9 mouse cellular contexts compared by ENCODE assay signal in the genomic region with DNA sequence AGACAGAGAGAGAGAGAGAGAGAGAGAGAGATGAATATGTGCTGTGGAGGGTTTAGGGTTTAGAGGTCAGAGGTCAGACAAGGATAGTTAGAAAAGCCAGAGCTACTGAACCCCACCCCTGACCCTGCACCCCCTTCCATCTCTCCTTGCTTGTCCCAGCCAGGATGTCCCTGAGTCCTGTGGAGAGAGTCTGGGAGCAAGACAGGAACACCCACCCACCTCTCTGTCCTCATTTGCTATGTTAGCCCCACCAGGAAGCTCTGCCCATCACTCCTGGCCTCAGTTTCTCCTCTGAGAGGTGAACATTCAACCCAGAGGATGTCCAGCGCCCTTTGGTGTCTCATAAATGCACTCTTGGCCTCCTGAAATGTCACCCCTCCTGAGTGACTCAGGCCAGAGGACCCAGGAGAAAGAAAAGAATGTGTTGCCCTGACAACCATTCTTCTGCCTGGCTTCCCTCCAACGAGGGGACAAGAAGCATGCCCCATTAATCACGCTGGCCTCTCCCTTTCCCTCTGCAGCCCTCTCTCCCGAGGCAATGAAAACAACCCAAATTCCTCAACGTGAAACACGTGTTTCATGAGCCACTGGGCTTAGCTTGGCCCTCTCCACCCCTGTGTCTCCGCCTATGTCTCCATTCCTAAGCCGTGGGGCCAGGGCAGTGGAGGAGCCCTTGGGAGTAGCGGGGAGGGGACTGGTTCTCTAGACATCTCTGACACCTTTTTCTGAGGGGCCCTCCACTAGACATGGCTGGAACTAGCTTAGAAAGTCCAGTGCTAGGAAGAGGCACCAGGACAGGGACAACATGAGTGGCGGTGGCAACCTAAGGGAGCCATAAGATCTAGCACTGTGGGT. TPM values are rescaled to one million over a fixed set of nuclear protein-coding genes. Genes with fewer than 3 reads are reported as not detected.
A peak's percentile ranks its signal among the peaks of the same experiment; 100 is the strongest.
DNase-seq lines count a peak whose midpoint lies in the region; ATAC-seq and TF ChIP-seq lines count a peak whose summit lies in the region.
"Had no signal": no experiment of that assay in that cellular context is flagged by ENCODE, and none has a peak within 500 bp of the region (broad histone marks: within the 10 kb centered on the region; RNA-seq: fewer than 3 reads in every experiment).

No protein-coding gene starts in this region.

- 13% methylated on average over 10 of the region's 10 CpGs for WGBS in heart, embryonic 12.5 days
- 3% methylated on average over 10 of the region's 10 CpGs for WGBS in kidney, embryonic 14.5 days
- WGBS in midbrain, embryonic 11.5 days = 11% methylated on average over 10 of the region's 10 CpGs

- peak overlapping the region; percentile 18; the same call in 1 of the 2 replicates for H3K4me2 ChIP-seq in heart, embryonic 12.5 days
- H3K4me2 ChIP-seq in kidney, embryonic 14.5 days (replicated peaks; ENCODE audit: low read depth, low read length) = peak overlapping the region; percentile 3; the same call in 1 of the 2 replicates
- H3K4me2 ChIP-seq in midbrain, embryonic 11.5 days = no peak overlapping the region; the same call in 1 of the 2 replicates

- H3K27me3 ChIP-seq in heart, embryonic 12.5 days (replicated peaks) = no peaks in the 10 kb centered on the region
- no peaks in the 10 kb centered on the region for H3K27me3 ChIP-seq in kidney, embryonic 14.5 days (ENCODE audit: control insufficient read depth, insufficient read depth, low read length)
- H3K27me3 ChIP-seq in midbrain, embryonic 11.5 days (ENCODE audit: control insufficient read depth, insufficient read depth, low read length) = no peaks in the 10 kb centered on the region

- no peak overlapping the region for H3K9ac ChIP-seq in heart, embryonic 12.5 days
- H3K9ac ChIP-seq in kidney, embryonic 14.5 days (ENCODE audit: low read depth, low read length) = no peak overlapping the region
- peak overlapping the region; percentile 20; the same call in 1 of the 2 replicates for H3K9ac ChIP-seq in midbrain, embryonic 11.5 days (ENCODE audit: low read length)

- ATAC-seq in heart, embryonic 12.5 days (ENCODE audit: insufficient number of reproducible peaks, low FRiP score) = peak; percentile 72
- peak; percentile 95 for ATAC-seq in kidney, embryonic 14.5 days (ENCODE audit: low FRiP score, low TSS enrichment)
- ATAC-seq in midbrain, embryonic 11.5 days (ENCODE audit: low FRiP score) = peak; percentile 84

- no peaks in the 10 kb centered on the region for H3K9me3 ChIP-seq in heart, embryonic 12.5 days (replicated peaks)
- no peaks in the 10 kb centered on the region for H3K9me3 ChIP-seq in kidney, embryonic 14.5 days (ENCODE audit: control insufficient read depth, low read length)
- no peaks in the 10 kb centered on the region for H3K9me3 ChIP-seq in midbrain, embryonic 11.5 days (ENCODE audit: control insufficient read depth, low read length)

- no peak for TF ChIP-seq CTCF in left cerebral cortex, adult 2 months (IDR thresholded peaks at IDR 0.05)

- H3K4me1 ChIP-seq in heart, embryonic 12.5 days (replicated peaks) = peaks cover 13% of the 10 kb centered on the region
- H3K4me1 ChIP-seq in kidney, embryonic 14.5 days (ENCODE audit: control insufficient read depth, insufficient read depth, low read length) = peaks cover 21% of the 10 kb centered on the region
- H3K4me1 ChIP-seq in midbrain, embryonic 11.5 days (ENCODE audit: control insufficient read depth, insufficient read depth, low read length) = peaks cover 12% of the 10 kb centered on the region

- intact Hi-C loops in left cerebral cortex, postnatal 14 days (cut with DNase I) = no loop called here
- intact Hi-C loops in left cerebral cortex, adult 2 months (cut with DNase I) = no loop called here

- no peak overlapping the region for H3K27ac ChIP-seq in left cerebral cortex, adult 2 months
- peak overlapping the region; percentile 78 for H3K27ac ChIP-seq in heart, embryonic 12.5 days (ENCODE audit: poor library complexity, severe bottlenecking)
- H3K27ac ChIP-seq in kidney, embryonic 14.5 days (ENCODE audit: low read depth, low read length) = peak overlapping the region; percentile 97
- peak overlapping the region; percentile 61 for H3K27ac ChIP-seq in midbrain, embryonic 11.5 days (ENCODE audit: low read depth, low read length)

- no peaks in the 10 kb centered on the region for H3K36me3 ChIP-seq in heart, embryonic 12.5 days
- no peaks in the 10 kb centered on the region for H3K36me3 ChIP-seq in kidney, embryonic 14.5 days (ENCODE audit: control insufficient read depth, insufficient read depth, low read length)
- no peaks in the 10 kb centered on the region for H3K36me3 ChIP-seq in midbrain, embryonic 11.5 days (ENCODE audit: control insufficient read depth, insufficient read depth, low read length)

- no peak overlapping the region for H3K4me3 ChIP-seq in left cerebral cortex, adult 2 months
- no peak overlapping the region for H3K4me3 ChIP-seq in heart, embryonic 12.5 days
- no peak overlapping the region for H3K4me3 ChIP-seq in kidney, embryonic 14.5 days (ENCODE audit: low read length)
- H3K4me3 ChIP-seq in midbrain, embryonic 11.5 days (ENCODE audit: low read depth, low read length) = no peak overlapping the region

- peak; percentile 13 to 45 for DNase-seq in left cerebral cortex, postnatal 14 days (ENCODE audit: low spot score in 2 of 2)
- no peak for DNase-seq in left cerebral cortex, adult 2 months (ENCODE audit: extremely low spot score in 1 of 2, low spot score in 2 of 2)
- DNase-seq in embryo, embryonic 10.5 days (ENCODE audit: low spot score) = peak; percentile 93
- DNase-seq in midbrain, embryonic 11.5 days (ENCODE audit: low spot score, missing footprints) = peak; percentile 89
- no peak for DNase-seq in spleen, adult 18-20 months
- DNase-seq in spleen, postnatal 14 days (ENCODE audit: low spot score in 2 of 2) = no peak

RNA-seq across cellular contexts. Expression of a gene that starts 2.8 kb away (rescaled TPM):
- not detected for total RNA-seq in left cerebral cortex, postnatal 14 days (2021)
- not detected for total RNA-seq in left cerebral cortex, adult 2 months (2021)
- 0.40 and 0.50 TPM in 2 replicates for polyA plus RNA-seq in heart, embryonic 12.5 days (2016; fragmentation: Nextera tagmentation; extraction: Ambion mirVana)
- 1.3 and 2.2 TPM in 2 replicates for polyA plus RNA-seq in kidney, embryonic 14.5 days (2014; fragmentation: Nextera tagmentation; extraction: Ambion mirVana)
- polyA plus RNA-seq in midbrain, embryonic 11.5 days (2014; fragmentation: Nextera tagmentation; extraction: Ambion mirVana) = 0.29 and 0.88 TPM in 2 replicates
- total RNA-seq: MEL had no signal

RNA-seq across cellular contexts. Expression of a gene that starts 13.2 kb away (rescaled TPM):
- not detected for total RNA-seq in left cerebral cortex, postnatal 14 days (2021)
- total RNA-seq in left cerebral cortex, adult 2 months (2021) = not detected
- polyA plus RNA-seq in heart, embryonic 12.5 days (2016; fragmentation: Nextera tagmentation; extraction: Ambion mirVana) = 60.2 and 60.5 TPM in 2 replicates
- 0.85 and 0.99 TPM in 2 replicates for polyA plus RNA-seq in kidney, embryonic 14.5 days (2014; fragmentation: Nextera tagmentation; extraction: Ambion mirVana)
- not detected in 2 replicates for polyA plus RNA-seq in midbrain, embryonic 11.5 days (2014; fragmentation: Nextera tagmentation; extraction: Ambion mirVana)
- total RNA-seq: MEL had no signal

RNA-seq across cellular contexts. Expression of a gene that starts 32.3 kb away (rescaled TPM):
- 1 to 10 TPM; 3.2 to 6.7 TPM for total RNA-seq in left cerebral cortex, postnatal 14 days (2021)
- 1 to 10 TPM; 5.4 to 5.8 TPM for total RNA-seq in left cerebral cortex, adult 2 months (2021)
- polyA plus RNA-seq in heart, embryonic 12.5 days (2016; fragmentation: Nextera tagmentation; extraction: Ambion mirVana) = 1.0 and 1.6 TPM in 2 replicates
- polyA plus RNA-seq in kidney, embryonic 14.5 days (2014; fragmentation: Nextera tagmentation; extraction: Ambion mirVana) = 13.5 and 17.5 TPM in 2 replicates
- 5.9 and 6.9 TPM in 2 replicates for polyA plus RNA-seq in midbrain, embryonic 11.5 days (2014; fragmentation: Nextera tagmentation; extraction: Ambion mirVana)

RNA-seq across cellular contexts. Expression of a gene that starts 56.9 kb away (rescaled TPM):
- total RNA-seq in left cerebral cortex, postnatal 14 days (2021) = 1 to 10 TPM; 8.6 to 9.1 TPM
- 1 to 10 TPM; 8.0 to 9.5 TPM for total RNA-seq in left cerebral cortex, adult 2 months (2021)
- polyA plus RNA-seq in heart, embryonic 12.5 days (2016; fragmentation: Nextera tagmentation; extraction: Ambion mirVana) = 28.7 and 29.9 TPM in 2 replicates
- 24.0 and 26.6 TPM in 2 replicates for polyA plus RNA-seq in kidney, embryonic 14.5 days (2014; fragmentation: Nextera tagmentation; extraction: Ambion mirVana)
- 23.2 and 29.6 TPM in 2 replicates for polyA plus RNA-seq in midbrain, embryonic 11.5 days (2014; fragmentation: Nextera tagmentation; extraction: Ambion mirVana)

Comparison
In these comparisons a context has a peak if more than half of its experiments do, and no peak if none do; other contexts are left out.
1. DNase-seq: peak in left cerebral cortex, postnatal 14 days (2 of 2), embryo, embryonic 10.5 days (single experiment) and midbrain, embryonic 11.5 days (single experiment); none in left cerebral cortex, adult 2 months (0 of 2), spleen, adult 18-20 months (0 of 2) and spleen, postnatal 14 days (0 of 2).
2. RNA of a gene that starts 13.2 kb away (polyA plus RNA-seq): 60.2 to 60.5 TPM in heart, embryonic 12.5 days; 0.85 to 0.99 TPM in kidney, embryonic 14.5 days and not detected in midbrain, embryonic 11.5 days; every median in the first group is over 10 times any median in the second.
3. Peak in every context shown above with its lines, with median percentiles within 50 percentile points of each other: ATAC-seq.